Mouse (Mus musculus) midbrain, embryonic 13.5 days (tissue): ENCODE results near the gene Cped1. TPM values are rescaled to one million over a fixed set of nuclear protein-coding genes. Genes with fewer than 3 reads are reported as not detected.
"Not testable (repeated sequence)": the region's sequence is repeated elsewhere in the genome, so short reads cannot be mapped to it uniquely, and the experiment has no call there.

ENCODE experiments used
- ATAC-seq: fragments of 200-750 bp; cut with Nextera tagmentation; 2 replicates; pipeline ENCODE4 v1.8.0; 2017; ENCODE audit warnings: mild to moderate bottlenecking, moderate TSS enrichment, moderate library complexity
- H3K27ac ChIP-seq: fragments of 300-500 bp; sonication (generic); 2 replicates; pipeline ENCODE4 v1.5.1; 2015; ENCODE audit warnings: inconsistent platforms, mild to moderate bottlenecking, moderate library complexity
- H3K27me3 ChIP-seq: fragments of 300-500 bp; sonication (generic); 2 replicates; pipeline ENCODE4 v1.6.1; 2015; ENCODE audit warnings: mild to moderate bottlenecking, inconsistent platforms
- H3K36me3 ChIP-seq: fragments of 300-500 bp; sonication (generic); 2 replicates; pipeline ENCODE4 v1.6.1; 2015; ENCODE audit warnings: mild to moderate bottlenecking, inconsistent platforms
- H3K4me1 ChIP-seq: fragments of 300-500 bp; sonication (generic); replicated peaks from 2 replicates; pipeline ENCODE4 v1.6.1; 2015; ENCODE audit warnings: inconsistent platforms
- H3K4me2 ChIP-seq: fragments of 300-500 bp; sonication (generic); replicated peaks from 2 replicates; pipeline ENCODE4 v1.6.1; 2015; ENCODE audit warnings: moderate library complexity, mild to moderate bottlenecking, inconsistent platforms
- H3K4me3 ChIP-seq: fragments of 300-500 bp; sonication (generic); replicated peaks from 2 replicates; pipeline ENCODE4 v1.5.1; 2015; ENCODE audit warnings: mild to moderate bottlenecking, inconsistent platforms
- H3K9ac ChIP-seq: fragments of 300-500 bp; sonication (generic); replicated peaks from 2 replicates; pipeline ENCODE4 v1.6.1; 2015; ENCODE audit warnings: mild to moderate bottlenecking, inconsistent platforms
- H3K9me3 ChIP-seq: fragments of 300-500 bp; sonication (generic); 2 replicates; pipeline ENCODE4 v1.6.1; 2016; ENCODE audit warnings: mild to moderate bottlenecking, inconsistent platforms
- WGBS: fragments of 180-500 bp; shearing (Covaris S2); methylation state at CpG from one replicate; pipeline ENCODE4 v1.1.7; 2015; 5-methylcytosine and 5-hydroxymethylcytosine counted together
- polyA plus RNA-seq: library from polyadenylated mRNA; unstranded; fragments of >200 nt; fragmentation: Nextera tagmentation; extraction: Ambion mirVana; gene quantifications from 2 replicates; pipeline ENCODE4 v1.2.1, GENCODE M21; 2015

Gene Cped1
- polyA plus RNA-seq, 1 experiment from 2014 or later = 3.2 TPM

- no peak overlapping the region for H3K4me2 ChIP-seq
- H3K4me3 ChIP-seq = no peak overlapping the region
- no peaks in the 10 kb centered on the region for H3K27me3 ChIP-seq
- 85% methylated on average over 3 of the region's 3 CpGs for WGBS
- no peaks in the 10 kb centered on the region for H3K9me3 ChIP-seq
- peaks cover 11% of the 10 kb centered on the region for H3K4me1 ChIP-seq
- ATAC-seq = no peak
- H3K27ac ChIP-seq = no peak overlapping the region
- H3K36me3 ChIP-seq = no peaks in the 10 kb centered on the region
- no peak overlapping the region for H3K9ac ChIP-seq
These were observed 50.2 kb downstream of the Cped1 start for GRCm38 (mm10) chr6:22035895-22036294.

- ATAC-seq = no peak
- Histone ChIP-seq H3K27ac (no peak overlapping the region), H3K9me3 (no peaks in the 10 kb centered on the region), H3K27me3 (no peaks in the 10 kb centered on the region), H3K4me3 (no peak overlapping the region), H3K9ac (no peak overlapping the region), H3K4me1 (peaks cover 11% of the 10 kb centered on the region), H3K4me2 (no peak overlapping the region), H3K36me3 (no peaks in the 10 kb centered on the region)
- WGBS = 80% methylated on average over 8 of the region's 8 CpGs
These were observed 50.7 kb downstream of the Cped1 start for GRCm38 (mm10) chr6:22036396-22036795.

- H3K4me1 ChIP-seq = peaks cover 11% of the 10 kb centered on the region
- H3K36me3 ChIP-seq = no peaks in the 10 kb centered on the region
- ATAC-seq = no peak
- no peaks in the 10 kb centered on the region for H3K27me3 ChIP-seq
- no peak overlapping the region for H3K4me3 ChIP-seq
- no peaks in the 10 kb centered on the region for H3K9me3 ChIP-seq
- H3K9ac ChIP-seq = no peak overlapping the region
- no peak overlapping the region for H3K4me2 ChIP-seq
- 70% methylated on average over 1 of the region's 1 CpGs for WGBS
- no peak overlapping the region for H3K27ac ChIP-seq
These were observed 51.2 kb downstream of the Cped1 start for GRCm38 (mm10) chr6:22036911-22037310.

GRCm38 (mm10) chr6:22037441-22038050, 51.8 kb downstream of the Cped1 start:
- H3K4me1 ChIP-seq = peaks cover 11% of the 10 kb centered on the region
- no peak overlapping the region for H3K4me2 ChIP-seq
- H3K9me3 ChIP-seq = no peaks in the 10 kb centered on the region
- no peaks in the 10 kb centered on the region for H3K36me3 ChIP-seq
- ATAC-seq = peak; percentile 50; the same call in 1 of the 2 replicates
- no peak overlapping the region for H3K27ac ChIP-seq
- no peak overlapping the region for H3K9ac ChIP-seq
- no peak overlapping the region for H3K4me3 ChIP-seq
- no peaks in the 10 kb centered on the region for H3K27me3 ChIP-seq
- WGBS = 49% methylated on average over 4 of the region's 4 CpGs

- H3K4me2 ChIP-seq, H3K9ac ChIP-seq, H3K4me3 ChIP-seq, H3K36me3 ChIP-seq, H3K27ac ChIP-seq, H3K27me3 ChIP-seq, ATAC-seq, H3K9me3 ChIP-seq: not testable (repeated sequence)
- 59% methylated on average over 7 of the region's 7 CpGs for WGBS
- peaks cover 11% of the 10 kb centered on the region for H3K4me1 ChIP-seq
These were observed 54.0 kb downstream of the Cped1 start for GRCm38 (mm10) chr6:22039666-22040065.

- Histone ChIP-seq H3K36me3 (no peaks in the 10 kb centered on the region), H3K9me3 (no peaks in the 10 kb centered on the region), H3K4me3 (no peak overlapping the region), H3K4me2 (no peak overlapping the region), H3K27me3 (no peaks in the 10 kb centered on the region), H3K27ac (no peak overlapping the region), H3K9ac (no peak overlapping the region), H3K4me1 (0 out of 2 replicates have a peak, but pooled peaks cover 3% of the 10 kb centered on the region)
- 88% methylated on average over 9 of the region's 9 CpGs for WGBS
- no peak for ATAC-seq
These were observed 59.3 kb downstream of the Cped1 start for GRCm38 (mm10) chr6:22044880-22045605.

- Histone ChIP-seq H3K36me3 (no peaks in the 10 kb centered on the region), H3K9me3 (no peaks in the 10 kb centered on the region), H3K9ac (no peak overlapping the region), H3K4me1 (0 out of 2 replicates have a peak, but pooled peaks cover 3% of the 10 kb centered on the region), H3K4me2 (no peak overlapping the region), H3K4me3 (no peak overlapping the region), H3K27me3 (no peaks in the 10 kb centered on the region), H3K27ac (no peak overlapping the region)
- 93% methylated on average over 2 of the region's 2 CpGs for WGBS
- ATAC-seq = no peak
These were observed 61.4 kb downstream of the Cped1 start for GRCm38 (mm10) chr6:22047101-22047500.

GRCm38 (mm10) chr6:22049093-22049492, 63.4 kb downstream of the Cped1 start:
- no peak for ATAC-seq
- no peak overlapping the region for H3K27ac ChIP-seq
- 0 out of 2 replicates have a peak, but pooled peaks cover 3% of the 10 kb centered on the region for H3K4me1 ChIP-seq
- no peaks in the 10 kb centered on the region for H3K36me3 ChIP-seq
- H3K4me3 ChIP-seq = no peak overlapping the region
- no peak overlapping the region for H3K9ac ChIP-seq
- no peaks in the 10 kb centered on the region for H3K27me3 ChIP-seq
- H3K9me3 ChIP-seq = no peaks in the 10 kb centered on the region
- H3K4me2 ChIP-seq = no peak overlapping the region
- 39% methylated on average over 5 of the region's 5 CpGs for WGBS

GRCm38 (mm10) chr6:22051526-22051925, 65.8 kb downstream of the Cped1 start:
- no peaks in the 10 kb centered on the region for H3K36me3 ChIP-seq
- 0 out of 2 replicates have a peak, but pooled peaks cover 3% of the 10 kb centered on the region for H3K4me1 ChIP-seq
- no peak overlapping the region for H3K9ac ChIP-seq
- no peaks in the 10 kb centered on the region for H3K27me3 ChIP-seq
- no peak overlapping the region for H3K4me2 ChIP-seq
- WGBS = 92% methylated on average over 3 of the region's 3 CpGs
- ATAC-seq = no peak
- H3K9me3 ChIP-seq = no peaks in the 10 kb centered on the region
- H3K27ac ChIP-seq = no peak overlapping the region
- H3K4me3 ChIP-seq = no peak overlapping the region

- no peak overlapping the region for H3K27ac ChIP-seq
- no peak overlapping the region for H3K4me3 ChIP-seq
- no peaks in the 10 kb centered on the region for H3K36me3 ChIP-seq
- no peak overlapping the region for H3K9ac ChIP-seq
- 0 out of 2 replicates have a peak, but pooled peaks cover 3% of the 10 kb centered on the region for H3K4me1 ChIP-seq
- no peaks in the 10 kb centered on the region for H3K27me3 ChIP-seq
- H3K9me3 ChIP-seq = no peaks in the 10 kb centered on the region
- WGBS = 93% methylated on average over 3 of the region's 3 CpGs
- H3K4me2 ChIP-seq = no peak overlapping the region
- no peak for ATAC-seq
These were observed 67.3 kb downstream of the Cped1 start for GRCm38 (mm10) chr6:22053014-22053413.

GRCm38 (mm10) chr6:22064341-22064740, 78.6 kb downstream of the Cped1 start:
- ATAC-seq = no peak
- H3K9ac ChIP-seq = no peak overlapping the region
- no peaks in the 10 kb centered on the region for H3K27me3 ChIP-seq
- no peak overlapping the region for H3K27ac ChIP-seq
- no peaks in the 10 kb centered on the region for H3K4me1 ChIP-seq
- no peak overlapping the region for H3K4me2 ChIP-seq
- no peak overlapping the region for H3K4me3 ChIP-seq
- H3K36me3 ChIP-seq = no peaks in the 10 kb centered on the region
- no peaks in the 10 kb centered on the region for H3K9me3 ChIP-seq
- 88% methylated on average over 4 of the region's 4 CpGs for WGBS

GRCm38 (mm10) chr6:22070603-22071322, 85.0 kb downstream of the Cped1 start:
- no peak for ATAC-seq
- no peaks in the 10 kb centered on the region for H3K9me3 ChIP-seq
- H3K9ac ChIP-seq = no peak overlapping the region
- no peaks in the 10 kb centered on the region for H3K36me3 ChIP-seq
- H3K4me2 ChIP-seq = peak overlapping the region; percentile 26; the same call in 1 of the 2 replicates
- no peak overlapping the region for H3K27ac ChIP-seq
- H3K4me1 ChIP-seq = no peaks in the 10 kb centered on the region
- no peaks in the 10 kb centered on the region for H3K27me3 ChIP-seq
- 82% methylated on average over 15 of the region's 15 CpGs for WGBS
- no peak overlapping the region for H3K4me3 ChIP-seq
